35 mouse cellular contexts compared by ENCODE assay signal in the genomic region with DNA sequence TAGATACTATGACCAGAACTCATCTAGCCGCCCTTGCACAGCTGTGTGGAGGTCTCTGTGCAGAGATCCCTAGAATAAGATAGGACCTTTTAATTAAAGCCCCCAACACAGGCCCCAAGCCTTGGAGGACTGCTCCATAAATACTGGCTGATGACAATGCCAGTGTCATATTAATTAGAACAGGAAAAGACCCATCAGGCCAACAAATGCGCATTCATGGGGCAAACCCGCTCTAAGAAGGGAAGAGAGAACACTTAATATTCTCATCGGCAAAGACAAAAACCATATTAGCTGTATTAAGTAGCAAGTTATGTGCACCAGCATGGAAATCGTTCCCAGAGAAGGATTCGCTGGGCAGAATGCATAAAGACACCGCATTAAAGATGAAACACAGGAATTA. TPM values are rescaled to one million over a fixed set of nuclear protein-coding genes. Genes with fewer than 3 reads are reported as not detected.
A peak's percentile ranks its signal among the peaks of the same experiment; 100 is the strongest.
DNase-seq lines count a peak whose midpoint lies in the region; ATAC-seq lines count a peak whose summit lies in the region.
"Had no signal": no experiment of that assay in that cellular context is flagged by ENCODE, and none has a peak within 500 bp of the region (broad histone marks: within the 10 kb centered on the region; RNA-seq: fewer than 3 reads in every experiment).

No protein-coding gene starts in this region.

- DNase-seq in heart, embryonic 10.5 days (ENCODE audit: low spot score), result peak; percentile 16
- DNase-seq in heart, adult 18-20 months, result no peak
- DNase-seq in hindbrain, embryonic 14.5 days (ENCODE audit: low spot score), result no peak
- no peak for DNase-seq in hindbrain, embryonic 11.5 days (ENCODE audit: low spot score)
- peak; percentile 40 for DNase-seq in midbrain, embryonic 14.5 days
- DNase-seq in retina, postnatal 1 day, result peak; percentile 84
- DNase-seq: adrenal gland, adult 2 months; adrenal gland, postnatal 14 days; cerebellum, adult 11-12 months; cerebellum, adult 8-10 months; cerebellum, postnatal 10 days; cerebellum, postnatal 36 days; embryo, embryonic 11 days; gastrocnemius, adult 2 months; gastrocnemius, postnatal 14 days; heart, adult 2 months; heart, postnatal 10 days; heart, postnatal 36 days had no signal

- no peak overlapping the region for H3K4me3 ChIP-seq in heart, embryonic 10.5 days
- no peak overlapping the region for H3K4me3 ChIP-seq in hindbrain, embryonic 14.5 days (replicated peaks; ENCODE audit: low read length)
- H3K4me3 ChIP-seq in hindbrain, embryonic 11.5 days (ENCODE audit: low read depth, low read length), result no peak overlapping the region
- H3K4me3 ChIP-seq in midbrain, embryonic 14.5 days (replicated peaks; ENCODE audit: low read depth, low read length), result no peak overlapping the region
- H3K4me3 ChIP-seq in midbrain, embryonic 15.5 days, result no peak overlapping the region
- H3K4me3 ChIP-seq: embryonic facial prominence, embryonic 10.5 days; embryonic facial prominence, embryonic 13.5 days; erythroblast, embryonic 14.5 days; gastrocnemius, adult 2 months; heart, adult 2 months; heart, embryonic 12.5 days; heart, embryonic 15.5 days; hindbrain, embryonic 15.5 days; intestine, embryonic 15.5 days had no signal

- H3K27me3 ChIP-seq in heart, embryonic 10.5 days (ENCODE audit: insufficient read depth, poor library complexity, severe bottlenecking), result peaks cover 37% of the 10 kb centered on the region; the same call in 1 of the 2 replicates
- peaks cover 25% of the 10 kb centered on the region for H3K27me3 ChIP-seq in hindbrain, embryonic 14.5 days (ENCODE audit: control insufficient read depth, insufficient read depth, low read length)
- H3K27me3 ChIP-seq in hindbrain, embryonic 11.5 days (ENCODE audit: control insufficient read depth, insufficient read depth, low read length), result peaks cover 21% of the 10 kb centered on the region
- peaks cover 23% of the 10 kb centered on the region for H3K27me3 ChIP-seq in midbrain, embryonic 14.5 days (ENCODE audit: control insufficient read depth, insufficient read depth, low read length)
- H3K27me3 ChIP-seq in midbrain, embryonic 15.5 days (replicated peaks), result peaks cover 19% of the 10 kb centered on the region
- H3K27me3 ChIP-seq: intestine, embryonic 15.5 days had no signal

- no peak overlapping the region for H3K9ac ChIP-seq in hindbrain, embryonic 14.5 days
- H3K9ac ChIP-seq in hindbrain, embryonic 11.5 days (ENCODE audit: low read depth, low read length), result no peak overlapping the region
- H3K9ac ChIP-seq in midbrain, embryonic 14.5 days (replicated peaks; ENCODE audit: low read length), result no peak overlapping the region
- no peak overlapping the region for H3K9ac ChIP-seq in midbrain, embryonic 15.5 days
- H3K9ac ChIP-seq: embryonic facial prominence, embryonic 13.5 days; forebrain, postnatal 0 days; heart, embryonic 12.5 days; heart, embryonic 15.5 days; hindbrain, embryonic 15.5 days; intestine, embryonic 15.5 days had no signal

- H3K4me2 ChIP-seq in hindbrain, embryonic 14.5 days (replicated peaks), result no peak overlapping the region
- no peak overlapping the region for H3K4me2 ChIP-seq in hindbrain, embryonic 11.5 days (replicated peaks; ENCODE audit: low read depth, low read length)
- no peak overlapping the region for H3K4me2 ChIP-seq in midbrain, embryonic 14.5 days (ENCODE audit: low read length)
- H3K4me2 ChIP-seq in midbrain, embryonic 15.5 days, result no peak overlapping the region
- H3K4me2 ChIP-seq: embryonic facial prominence, embryonic 13.5 days; heart, embryonic 12.5 days; heart, embryonic 15.5 days; hindbrain, embryonic 15.5 days; intestine, embryonic 15.5 days had no signal

- H3K9me3 ChIP-seq in heart, embryonic 10.5 days, result no peaks in the 10 kb centered on the region
- H3K9me3 ChIP-seq in hindbrain, embryonic 14.5 days (ENCODE audit: control insufficient read depth, low read length), result no peaks in the 10 kb centered on the region
- H3K9me3 ChIP-seq in hindbrain, embryonic 11.5 days (ENCODE audit: control insufficient read depth, low read length), result no peaks in the 10 kb centered on the region
- no peaks in the 10 kb centered on the region for H3K9me3 ChIP-seq in midbrain, embryonic 14.5 days (ENCODE audit: control insufficient read depth, low read length)
- H3K9me3 ChIP-seq in midbrain, embryonic 15.5 days, result no peaks in the 10 kb centered on the region
- H3K9me3 ChIP-seq: embryonic facial prominence, embryonic 10.5 days; embryonic facial prominence, embryonic 13.5 days; heart, embryonic 12.5 days; heart, embryonic 15.5 days; hindbrain, embryonic 15.5 days; intestine, embryonic 15.5 days had no signal

- peaks cover 7% of the 10 kb centered on the region for H3K4me1 ChIP-seq in heart, embryonic 10.5 days
- H3K4me1 ChIP-seq in hindbrain, embryonic 14.5 days (replicated peaks; ENCODE audit: control insufficient read depth, insufficient read depth, low read length), result peaks cover 17% of the 10 kb centered on the region
- H3K4me1 ChIP-seq in hindbrain, embryonic 11.5 days (replicated peaks; ENCODE audit: control insufficient read depth, insufficient read depth, low read length), result peaks cover 3% of the 10 kb centered on the region; the same call in 1 of the 2 replicates
- H3K4me1 ChIP-seq in midbrain, embryonic 14.5 days (ENCODE audit: control insufficient read depth, insufficient read depth, low read length), result peaks cover 26% of the 10 kb centered on the region
- H3K4me1 ChIP-seq in midbrain, embryonic 15.5 days, result peaks cover 19% of the 10 kb centered on the region
- H3K4me1 ChIP-seq: intestine, embryonic 15.5 days had no signal

- no peak for ATAC-seq in hindbrain, embryonic 14.5 days (ENCODE audit: low FRiP score)
- ATAC-seq in hindbrain, embryonic 11.5 days (ENCODE audit: low FRiP score), result no peak
- no peak for ATAC-seq in midbrain, embryonic 14.5 days (ENCODE audit: low FRiP score, low TSS enrichment)
- no peak for ATAC-seq in midbrain, embryonic 15.5 days (replicated peaks)
- ATAC-seq in megakaryocyte-erythroid progenitor cell, adult 5-6 weeks (replicated peaks; ENCODE audit: low FRiP score, low TSS enrichment, poor library complexity, severe bottlenecking), result no peak
- ATAC-seq: CD4-positive, CD25-positive, alpha-beta regulatory T cell, adult 4 months; forebrain, embryonic 14.5 days; forebrain, postnatal 0 days; intestine, embryonic 15.5 days had no signal

- no peaks in the 10 kb centered on the region for H3K36me3 ChIP-seq in heart, embryonic 10.5 days
- no peaks in the 10 kb centered on the region for H3K36me3 ChIP-seq in hindbrain, embryonic 14.5 days (replicated peaks; ENCODE audit: control insufficient read depth, insufficient read depth)
- H3K36me3 ChIP-seq in hindbrain, embryonic 11.5 days (ENCODE audit: control insufficient read depth, insufficient read depth, low read length), result no peaks in the 10 kb centered on the region
- H3K36me3 ChIP-seq in midbrain, embryonic 14.5 days (ENCODE audit: control insufficient read depth, insufficient read depth, low read length), result no peaks in the 10 kb centered on the region
- H3K36me3 ChIP-seq in midbrain, embryonic 15.5 days (replicated peaks), result no peaks in the 10 kb centered on the region
- H3K36me3 ChIP-seq: embryonic facial prominence, embryonic 10.5 days; embryonic facial prominence, embryonic 13.5 days; heart, embryonic 12.5 days; heart, embryonic 15.5 days; hindbrain, embryonic 15.5 days; intestine, embryonic 15.5 days had no signal

- WGBS in heart, embryonic 10.5 days, result 87% methylated on average over 7 of the region's 7 CpGs
- 59% methylated on average over 7 of the region's 7 CpGs for WGBS in hindbrain, embryonic 14.5 days
- 84% methylated on average over 7 of the region's 7 CpGs for WGBS in hindbrain, embryonic 11.5 days
- WGBS in midbrain, embryonic 14.5 days, result 63% methylated on average over 7 of the region's 7 CpGs
- 69% methylated on average over 7 of the region's 7 CpGs for WGBS in midbrain, embryonic 15.5 days

- no peak overlapping the region for H3K27ac ChIP-seq in heart, embryonic 10.5 days
- H3K27ac ChIP-seq in hindbrain, embryonic 14.5 days, result peak overlapping the region; percentile 27; the same call in 1 of the 2 replicates
- H3K27ac ChIP-seq in hindbrain, embryonic 11.5 days (ENCODE audit: low read depth, low read length), result no peak overlapping the region
- H3K27ac ChIP-seq in midbrain, embryonic 14.5 days (replicated peaks; ENCODE audit: low read depth, low read length), result 0 out of 2 replicates have a peak overlapping the region, but pooled peaks have one; percentile 32
- H3K27ac ChIP-seq in midbrain, embryonic 15.5 days, result no peak overlapping the region
- H3K27ac ChIP-seq: embryonic facial prominence, embryonic 13.5 days; gastrocnemius, adult 2 months; heart, adult 2 months; heart, embryonic 15.5 days; hindbrain, embryonic 15.5 days; intestine, embryonic 15.5 days had no signal

RNA-seq across cellular contexts. Expression of gene Bub3, which starts 42.1 kb away (rescaled TPM):
- polyA plus RNA-seq in heart, embryonic 10.5 days (2016; fragmentation: Nextera tagmentation; extraction: Ambion mirVana), result 182 and 235 TPM in 2 replicates
- 10 to 100 TPM; 28.7 to 29.2 TPM for total RNA-seq in heart, adult 18-20 months (2021)
- polyA plus RNA-seq in hindbrain, embryonic 14.5 days (2014; fragmentation: Nextera tagmentation; extraction: Ambion mirVana), result 157 and 158 TPM in 2 replicates
- 271 and 278 TPM in 2 replicates for polyA plus RNA-seq in hindbrain, embryonic 11.5 days (2014; fragmentation: Nextera tagmentation; extraction: Ambion mirVana)
- polyA plus RNA-seq in midbrain, embryonic 14.5 days (2014; fragmentation: Nextera tagmentation; extraction: Ambion mirVana), result 167 and 169 TPM in 2 replicates
- polyA plus RNA-seq in midbrain, embryonic 15.5 days (2015; fragmentation: Nextera tagmentation; extraction: Ambion mirVana), result 165 and 166 TPM in 2 replicates
- 89.9 and 103 TPM in 2 replicates for total RNA-seq in megakaryocyte-erythroid progenitor cell, adult 5-6 weeks (2014; fragmentation: Nextera tagmentation)
- total RNA-seq in megakaryocyte-erythroid progenitor cell, adult 5-6 weeks (2017), result 75.5 and 83.8 TPM in 2 replicates

RNA-seq across cellular contexts. Expression of gene Hmx2, which starts 53.5 kb away (rescaled TPM):
- polyA plus RNA-seq in heart, embryonic 10.5 days (2016; fragmentation: Nextera tagmentation; extraction: Ambion mirVana), result not detected in 2 replicates
- not detected for total RNA-seq in heart, adult 18-20 months (2021)
- 1.3 and 1.9 TPM in 2 replicates for polyA plus RNA-seq in hindbrain, embryonic 14.5 days (2014; fragmentation: Nextera tagmentation; extraction: Ambion mirVana)
- 2.7 and 3.5 TPM in 2 replicates for polyA plus RNA-seq in hindbrain, embryonic 11.5 days (2014; fragmentation: Nextera tagmentation; extraction: Ambion mirVana)
- polyA plus RNA-seq in midbrain, embryonic 14.5 days (2014; fragmentation: Nextera tagmentation; extraction: Ambion mirVana), result 0.07 and 0.09 TPM in 2 replicates
- 0.34 and 1.1 TPM in 2 replicates for polyA plus RNA-seq in midbrain, embryonic 15.5 days (2015; fragmentation: Nextera tagmentation; extraction: Ambion mirVana)
- total RNA-seq in megakaryocyte-erythroid progenitor cell, adult 5-6 weeks (2014; fragmentation: Nextera tagmentation), result not detected in 2 replicates
- not detected in 2 replicates for total RNA-seq in megakaryocyte-erythroid progenitor cell, adult 5-6 weeks (2017)
- total RNA-seq: adrenal gland, adult 2 months; adrenal gland, postnatal 14 days; gastrocnemius, adult 2 months; gastrocnemius, postnatal 14 days; gastrocnemius, postnatal 4 days; heart, adult 2 months; heart, postnatal 10 days; heart, postnatal 36 days had no signal
- polyA plus RNA-seq: adrenal gland, adult 2 months; CD4-positive, CD25-positive, alpha-beta regulatory T cell, adult 4 months; cortical plate, adult 2 months; embryonic facial prominence, embryonic 13.5 days; erythroblast, embryonic 14.5 days; frontal cortex, adult 2 months; heart, adult 2 months; heart, embryonic 12.5 days; heart, embryonic 15.5 days had no signal

RNA-seq across cellular contexts. Expression of gene Hmx3, which starts 59.4 kb away (rescaled TPM):
- 0.09 TPM in 1 of 2 replicates, not detected in the other for polyA plus RNA-seq in heart, embryonic 10.5 days (2016; fragmentation: Nextera tagmentation; extraction: Ambion mirVana)
- total RNA-seq in heart, adult 18-20 months (2021), result not detected
- 1.5 and 1.8 TPM in 2 replicates for polyA plus RNA-seq in hindbrain, embryonic 14.5 days (2014; fragmentation: Nextera tagmentation; extraction: Ambion mirVana)
- polyA plus RNA-seq in hindbrain, embryonic 11.5 days (2014; fragmentation: Nextera tagmentation; extraction: Ambion mirVana), result 0.57 and 1.2 TPM in 2 replicates
- polyA plus RNA-seq in midbrain, embryonic 14.5 days (2014; fragmentation: Nextera tagmentation; extraction: Ambion mirVana), result 0.15 and 0.33 TPM in 2 replicates
- 0.49 and 0.73 TPM in 2 replicates for polyA plus RNA-seq in midbrain, embryonic 15.5 days (2015; fragmentation: Nextera tagmentation; extraction: Ambion mirVana)
- not detected in 2 replicates for total RNA-seq in megakaryocyte-erythroid progenitor cell, adult 5-6 weeks (2014; fragmentation: Nextera tagmentation)
- not detected in 2 replicates for total RNA-seq in megakaryocyte-erythroid progenitor cell, adult 5-6 weeks (2017)
- total RNA-seq: adrenal gland, adult 2 months; adrenal gland, postnatal 14 days; adrenal gland, postnatal 4 days; gastrocnemius, adult 2 months; gastrocnemius, postnatal 14 days; gastrocnemius, postnatal 4 days; heart, adult 2 months; heart, postnatal 10 days; heart, postnatal 36 days; MEL had no signal
- polyA plus RNA-seq: adrenal gland, adult 2 months; CD4-positive, CD25-positive, alpha-beta regulatory T cell, adult 4 months; cortical plate, adult 2 months; embryonic facial prominence, embryonic 13.5 days; erythroblast, embryonic 14.5 days; frontal cortex, adult 2 months; heart, adult 2 months; heart, embryonic 12.5 days; heart, embryonic 15.5 days had no signal

Comparison
In these comparisons a context has a peak if more than half of its experiments do, and no peak if none do; other contexts are left out.
1. DNase-seq: peak in heart, embryonic 10.5 days (single experiment), midbrain, embryonic 14.5 days (single experiment) and retina, postnatal 1 day (single experiment); none in heart, adult 18-20 months (0 of 2), hindbrain, embryonic 14.5 days (single experiment) and hindbrain, embryonic 11.5 days (single experiment).
2. H3K27ac ChIP-seq: peak in hindbrain, embryonic 14.5 days (single experiment) and midbrain, embryonic 14.5 days (single experiment); none in heart, embryonic 10.5 days (single experiment), hindbrain, embryonic 11.5 days (single experiment) and midbrain, embryonic 15.5 days (single experiment).